Mouse (Mus musculus) mesoderm, embryonic 11.5 days (tissue): ENCODE measurements around the gene Adprhl1.

Experiments
- DNase-seq: peaks from one replicate; pipeline ENCODE4 v3.0.0-alpha.2; 2012; ENCODE audit warnings: low read depth, low spot score

Adprhl1 gene

GRCm38 (mm10) chr8:13197493-13197892, 56.5 kb downstream of the Adprhl1 start:
- no peak for DNase-seq

- DNase-seq = no peak
Observed at GRCm38 (mm10) chr8:13194818-13195217, 59.1 kb downstream of the Adprhl1 start.

DNA sequence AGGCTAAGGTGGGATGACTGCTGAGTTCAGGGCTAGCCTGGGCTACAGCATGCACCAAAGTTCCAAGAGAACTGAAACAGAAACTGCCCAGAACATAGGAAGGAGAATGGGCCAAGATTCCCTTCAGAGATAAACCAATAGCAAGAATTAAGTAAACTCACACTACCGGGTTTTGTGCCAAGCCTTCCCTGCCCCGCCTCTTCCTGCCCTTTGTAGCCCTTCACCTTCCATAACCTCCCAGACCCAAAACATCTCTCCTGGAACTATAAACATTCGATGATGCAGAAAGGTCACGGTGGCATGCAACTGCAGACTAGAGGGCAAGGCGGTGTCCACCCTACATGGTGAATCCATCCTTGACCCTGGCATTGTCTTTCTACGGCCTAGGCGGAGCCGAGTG, 63.7 kb downstream of the Adprhl1 start:
- no peak for DNase-seq

DNA sequence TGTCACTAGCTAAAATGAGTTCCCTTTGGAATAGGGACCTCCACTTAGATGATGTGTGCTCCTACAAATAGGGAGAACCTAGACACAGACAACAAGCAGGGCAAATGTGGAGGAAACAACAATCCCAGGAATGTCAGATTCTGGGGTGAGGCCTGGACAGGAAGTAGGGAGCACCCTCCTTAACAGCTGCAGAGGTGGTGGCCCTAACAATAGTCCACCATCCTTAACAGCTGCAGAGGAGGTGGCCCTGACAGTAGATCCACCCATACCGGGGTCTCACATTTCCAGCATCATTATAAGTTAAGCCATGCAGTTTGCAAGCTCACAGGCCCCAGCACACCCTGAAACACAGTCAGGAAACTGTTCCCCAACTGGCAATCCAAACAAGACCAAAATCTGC, 65.1 kb downstream of the Adprhl1 start:
- no peak for DNase-seq

DNA sequence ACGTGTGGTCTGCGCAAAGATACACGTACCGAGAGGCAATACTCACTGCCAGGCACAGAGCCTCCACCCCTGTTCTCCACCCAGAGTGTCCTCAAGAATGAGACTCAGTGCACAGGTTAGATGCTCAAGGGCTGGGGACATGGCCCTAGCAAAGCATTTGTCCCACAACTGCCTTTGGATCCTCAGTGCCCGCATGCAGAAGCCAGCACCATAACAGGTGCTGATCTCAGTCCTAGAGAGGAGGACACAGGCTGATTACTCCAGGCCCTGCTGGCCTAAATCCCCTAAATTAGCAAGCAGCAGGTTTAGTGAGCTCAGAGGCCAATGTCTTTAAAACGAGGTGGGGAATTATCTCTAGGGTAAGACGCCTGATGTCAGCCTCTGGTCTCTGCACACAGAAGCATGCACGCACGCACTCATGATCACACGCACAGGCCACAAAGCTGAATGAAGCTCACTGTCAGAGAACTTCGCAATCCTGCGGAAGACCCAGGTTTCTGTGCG, 65.9 kb downstream of the Adprhl1 start:
- no peak for DNase-seq

GRCm38 (mm10) chr8:13187638-13188037, 66.3 kb downstream of the Adprhl1 start:
- DNase-seq = no peak

GRCm38 (mm10) chr8:13187229-13187628, 66.7 kb downstream of the Adprhl1 start:
- DNase-seq = no peak

- no peak for DNase-seq
Observed at GRCm38 (mm10) chr8:13186819-13187218, 67.1 kb downstream of the Adprhl1 start.

GRCm38 (mm10) chr8:13181691-13181976, 72.3 kb downstream of the Adprhl1 start:
- no peak for DNase-seq

DNA sequence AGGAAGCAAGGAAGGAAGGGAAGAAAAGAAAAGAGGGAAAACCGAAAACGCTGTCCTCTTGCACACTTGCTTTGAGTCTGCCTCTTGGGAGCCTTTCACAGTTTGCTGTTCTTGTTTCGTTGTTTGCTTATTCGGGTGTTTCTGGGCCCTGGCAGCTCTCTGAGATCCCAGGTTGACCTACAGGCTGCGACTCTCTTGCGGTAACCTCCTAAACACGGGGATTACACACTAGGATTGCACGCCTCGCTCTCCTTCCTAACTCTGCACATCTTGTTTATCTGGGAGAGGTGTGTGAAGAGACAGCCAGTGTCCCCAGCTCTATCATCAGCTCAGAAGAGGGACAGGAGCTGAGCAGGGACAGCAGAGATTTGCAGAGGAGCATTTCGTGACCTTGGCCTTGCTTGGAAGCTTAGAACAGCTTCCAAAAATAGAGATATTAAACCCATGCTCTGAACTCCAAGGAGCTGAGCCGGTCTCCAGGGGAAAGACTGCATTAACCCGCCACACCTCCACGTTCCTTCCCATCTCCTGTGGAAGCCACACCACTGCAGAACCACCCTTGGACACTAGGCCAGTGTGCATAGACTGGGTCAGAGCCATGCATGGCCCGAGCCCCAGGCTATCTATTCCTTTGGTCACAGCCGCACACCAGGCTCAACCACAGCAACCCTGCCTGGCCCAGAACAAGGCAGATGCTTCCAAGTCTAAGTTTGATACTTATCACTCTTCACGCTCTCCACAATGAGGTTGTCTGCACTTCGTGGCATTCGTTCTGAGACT, 72.9 kb downstream of the Adprhl1 start:
- DNase-seq = no peak

GRCm38 (mm10) chr8:13180408-13180807, 73.6 kb downstream of the Adprhl1 start:
- DNase-seq = no peak

DNA sequence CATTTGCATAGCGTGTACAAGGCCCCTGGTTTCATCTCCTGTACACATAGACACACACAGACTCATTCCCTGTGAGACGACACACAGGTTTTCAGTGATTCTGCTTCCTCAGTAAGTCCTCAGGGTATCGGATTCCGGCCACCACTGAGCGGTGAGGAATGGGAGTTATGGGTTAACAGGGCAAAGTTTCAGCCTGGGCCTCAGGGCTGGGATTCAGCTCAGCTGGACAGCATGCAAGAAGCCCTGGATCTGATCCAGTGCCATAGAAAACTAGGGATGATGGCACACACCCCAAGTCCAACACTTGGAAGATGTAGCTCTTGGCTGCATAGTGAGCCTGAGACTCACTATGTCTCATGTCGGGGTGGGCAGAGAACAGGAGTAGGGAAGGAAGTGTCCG, 74.0 kb downstream of the Adprhl1 start:
- no peak for DNase-seq

GRCm38 (mm10) chr8:13179482-13179881, 74.5 kb downstream of the Adprhl1 start:
- no peak for DNase-seq

DNA sequence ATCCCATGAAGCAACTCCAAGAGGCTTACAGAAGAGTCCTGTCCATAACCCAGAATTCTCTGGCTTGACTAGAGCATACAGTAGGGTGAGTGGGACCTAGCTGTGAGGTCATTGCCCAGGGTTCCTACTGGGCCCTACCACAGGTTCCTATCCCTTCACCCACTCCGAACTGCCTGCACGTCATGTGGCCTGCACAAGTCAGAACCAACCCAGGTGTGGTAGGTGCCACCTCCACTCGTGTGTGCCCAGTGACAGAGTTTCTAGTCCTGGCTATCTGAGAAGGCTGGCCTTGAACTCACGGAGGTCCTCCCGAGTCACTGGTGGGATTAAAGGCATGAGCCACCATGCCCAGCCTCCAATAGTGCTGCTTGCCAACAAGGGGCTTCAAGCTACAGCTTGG, 75.8 kb downstream of the Adprhl1 start:
- DNase-seq = no peak

DNA sequence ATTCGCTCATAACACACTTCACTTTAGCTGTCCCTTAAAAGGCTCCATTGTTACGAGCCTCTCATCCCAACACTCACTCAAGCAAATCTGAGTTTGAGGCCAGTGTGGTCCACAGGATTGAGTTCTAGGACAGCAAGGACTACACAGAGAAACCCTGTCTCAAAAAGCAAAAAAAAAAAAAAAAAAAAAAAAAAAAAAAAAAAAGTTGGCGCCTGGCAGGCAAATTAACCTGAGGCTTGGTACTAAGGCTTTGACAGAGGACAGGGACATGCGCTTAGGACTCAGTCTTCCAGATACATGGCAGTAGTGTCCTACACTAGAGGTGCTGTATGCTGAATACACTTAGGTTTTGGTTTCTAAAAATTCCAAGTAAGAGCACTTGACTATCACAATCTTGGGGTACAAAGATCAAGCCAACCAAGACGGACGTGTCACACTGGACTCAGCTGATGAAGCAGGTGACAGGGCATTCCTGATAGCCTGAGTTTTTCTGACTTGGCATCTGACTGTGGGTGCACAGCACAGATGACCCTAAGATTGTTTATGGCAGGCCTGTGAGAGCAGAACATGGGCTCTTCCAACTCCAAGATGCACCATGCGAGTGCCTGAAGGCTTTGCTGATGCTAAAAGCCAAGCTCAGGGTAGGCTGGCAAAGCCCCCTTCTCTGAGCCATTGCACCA, 76.6 kb downstream of the Adprhl1 start:
- DNase-seq = no peak

DNA sequence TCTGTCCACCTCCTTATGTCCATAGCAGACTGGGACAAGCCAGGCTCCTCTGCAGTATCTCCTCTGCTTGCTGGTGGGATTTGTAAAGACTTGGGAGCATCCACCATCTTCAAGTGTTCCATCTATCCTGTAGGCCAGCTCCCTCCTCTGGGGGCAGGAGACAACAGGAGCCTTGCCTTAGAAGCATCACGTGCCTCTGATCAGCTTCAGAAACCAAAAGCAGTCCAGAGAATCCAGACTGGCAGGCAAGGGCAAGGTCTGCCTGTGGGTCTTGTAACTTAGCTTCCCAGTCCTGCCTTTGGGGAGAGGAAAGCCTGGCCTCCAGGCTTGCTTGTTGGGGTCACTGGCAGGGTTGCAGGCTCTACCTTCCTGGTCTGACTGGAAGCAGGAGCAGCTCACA, 78.3 kb downstream of the Adprhl1 start:
- DNase-seq = no peak

GRCm38 (mm10) chr8:13174811-13175210, 79.2 kb downstream of the Adprhl1 start:
- no peak for DNase-seq

DNA sequence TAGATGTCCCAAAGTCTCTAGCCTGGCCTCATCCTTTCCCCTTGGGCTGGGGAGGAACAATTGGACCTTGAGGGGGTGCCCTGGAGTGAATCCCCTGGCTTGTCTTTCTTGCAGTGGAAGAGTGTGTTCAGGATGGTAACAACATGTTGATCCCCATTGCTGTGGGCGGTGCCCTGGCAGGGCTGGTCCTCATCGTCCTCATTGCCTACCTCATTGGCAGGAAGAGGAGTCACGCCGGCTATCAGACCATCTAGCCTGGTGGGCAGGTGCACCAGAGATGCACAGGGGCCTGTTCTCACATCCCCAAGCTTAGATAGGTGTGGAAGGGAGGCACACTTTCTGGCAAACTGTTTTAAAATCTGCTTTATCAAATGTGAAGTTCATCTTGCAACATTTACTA, 79.7 kb downstream of the Adprhl1 start:
- no peak for DNase-seq
